Mouse (Mus musculus) testis, adult 2 months (tissue): ENCODE data around the gene Ucp1. TPM values are rescaled to one million over a fixed set of nuclear protein-coding genes. Genes with fewer than 3 reads are reported as not detected.

Experiments used
- H3K27ac ChIP-seq: fragments of 200-500 bp; 2 replicates; pipeline ENCODE4 v1.5.1; 2012; ENCODE audit warnings: low read depth, low read length; ENCODE audit not compliant: control insufficient read depth, insufficient read depth
- H3K27me3 ChIP-seq: fragments of 200-500 bp; 2 replicates; pipeline ENCODE4 v1.6.1; 2012; ENCODE audit warnings: mild to moderate bottlenecking, low read length, moderate library complexity; ENCODE audit not compliant: control insufficient read depth, insufficient read depth
- H3K36me3 ChIP-seq: fragments of 200-500 bp; 2 replicates; pipeline ENCODE4 v1.6.1; 2012; ENCODE audit warnings: mild to moderate bottlenecking, low read length; ENCODE audit not compliant: control insufficient read depth, insufficient read depth
- H3K4me1 ChIP-seq: fragments of 200-500 bp; 2 replicates; pipeline ENCODE4 v1.6.1; 2012; ENCODE audit warnings: low read length; ENCODE audit not compliant: control insufficient read depth, insufficient read depth
- H3K4me3 ChIP-seq: fragments of 200-500 bp; 2 replicates; pipeline ENCODE4 v1.5.1; 2012; ENCODE audit warnings: low read depth, mild to moderate bottlenecking, low read length, moderate library complexity, mixed read lengths; ENCODE audit not compliant: control insufficient read depth
- CTCF ChIP-seq: fragments of 200-500 bp; IDR thresholded peaks from 2 replicates; pipeline ENCODE4 v1.5.1; 2012; ENCODE audit warnings: low read depth, mild to moderate bottlenecking, inconsistent platforms, low read length, moderate library complexity; ENCODE audit not compliant: control insufficient read depth, insufficient read depth, insufficient replicate concordance
- POLR2A ChIP-seq: fragments of 200-500 bp; IDR thresholded peaks from 2 replicates; pipeline ENCODE4 v1.6.1; 2012; ENCODE audit warnings: low read depth, mild to moderate bottlenecking, inconsistent platforms, low read length, moderate library complexity; ENCODE audit not compliant: control insufficient read depth
- polyA plus RNA-seq: library from polyadenylated mRNA; depleted of rRNA; stranded (reverse); fragments of >200 nt; gene quantifications from 2 replicates; pipeline ENCODE4 v1.2.3, GENCODE M21; 2012; rRNA removed

Gene Ucp1
- polyA plus RNA-seq: 0.12 and 0.20 TPM in 2 replicates

DNA sequence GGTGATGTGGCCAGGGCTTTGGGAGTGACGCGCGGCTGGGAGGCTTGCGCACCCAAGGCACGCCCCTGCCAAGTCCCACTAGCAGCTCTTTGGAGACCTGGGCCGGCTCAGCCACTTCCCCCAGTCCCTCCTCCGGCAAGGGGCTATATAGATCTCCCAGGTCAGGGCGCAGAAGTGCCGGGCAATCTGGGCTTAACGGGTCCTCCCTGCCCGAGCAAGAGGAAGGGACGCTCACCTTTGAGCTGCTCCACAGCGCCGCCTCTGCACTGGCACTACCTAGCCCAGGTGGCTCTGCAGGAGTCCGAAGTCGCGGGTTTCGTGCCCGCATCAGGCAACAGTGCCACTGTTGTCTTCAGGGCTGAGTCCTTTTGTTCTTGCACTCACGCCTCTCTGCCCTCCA, at the start of gene Ucp1:
Gene Ucp1, plus strand, starts transcription at position 177 of the 400 bp plus-strand sequence.
- Histone ChIP-seq H3K4me1 (peaks cover 3% of the 10 kb centered on the region; the same call in 1 of the 2 replicates), H3K4me3 (peak within 1 kb of the TSS; percentile 6; the same call in 1 of the 2 replicates), H3K27me3 (no peaks in the 10 kb centered on the region), H3K36me3 (no peaks in the 10 kb centered on the region), H3K27ac (no peak within 1 kb of the TSS)
- TF ChIP-seq CTCF (no peak), POLR2A (no peak)

DNA sequence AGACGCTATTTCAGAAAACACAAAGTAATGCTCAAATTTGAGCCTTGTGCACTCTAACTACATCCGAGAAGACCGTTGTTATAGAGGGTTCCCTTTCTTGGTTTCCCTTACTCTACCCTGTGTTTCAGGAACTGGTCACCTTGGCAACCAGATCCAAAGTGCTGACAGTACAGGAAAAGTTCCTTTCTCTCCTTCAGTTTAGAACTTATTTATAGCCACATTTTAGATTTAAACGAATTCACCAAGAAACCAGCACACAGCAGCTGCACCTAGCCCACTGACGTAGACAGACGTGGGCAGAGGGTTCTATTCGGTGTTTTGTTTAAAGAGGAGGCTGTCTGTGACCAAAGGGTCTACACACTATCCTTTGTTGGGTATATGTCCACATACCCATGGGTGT, 46.0 kb upstream of the Ucp1 start:
- TF ChIP-seq CTCF (no peak), POLR2A (no peak)
- no peak overlapping the region for H3K27ac ChIP-seq
- peaks cover 3% of the 10 kb centered on the region for H3K4me1 ChIP-seq
- no peak overlapping the region for H3K4me3 ChIP-seq
- no peaks in the 10 kb centered on the region for H3K36me3 ChIP-seq
- no peaks in the 10 kb centered on the region for H3K27me3 ChIP-seq

DNA sequence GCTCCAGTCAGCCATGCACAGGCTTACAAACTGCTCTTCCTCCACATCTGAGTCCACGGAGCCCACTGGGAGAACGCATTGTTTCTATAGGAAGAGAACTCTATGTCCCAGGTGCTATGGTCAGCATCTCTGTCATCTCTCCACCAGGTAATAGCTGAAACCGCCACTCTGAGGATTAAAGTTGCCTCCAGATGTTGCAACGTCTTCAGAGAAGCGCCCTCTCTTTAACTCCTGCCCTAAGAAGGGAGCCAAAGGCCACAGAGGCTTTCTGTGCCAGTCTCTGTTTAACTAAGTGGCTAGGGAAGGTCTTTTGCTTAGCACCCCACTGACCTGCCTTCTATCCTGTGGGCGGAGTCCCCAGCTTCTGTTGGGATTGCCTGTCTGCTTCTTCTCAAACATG, 39.3 kb upstream of the Ucp1 start:
- Histone ChIP-seq H3K36me3 (no peaks in the 10 kb centered on the region), H3K4me3 (no peak overlapping the region), H3K27ac (no peak overlapping the region), H3K4me1 (no peaks in the 10 kb centered on the region), H3K27me3 (no peaks in the 10 kb centered on the region)
- TF ChIP-seq CTCF (no peak), POLR2A (no peak)

DNA sequence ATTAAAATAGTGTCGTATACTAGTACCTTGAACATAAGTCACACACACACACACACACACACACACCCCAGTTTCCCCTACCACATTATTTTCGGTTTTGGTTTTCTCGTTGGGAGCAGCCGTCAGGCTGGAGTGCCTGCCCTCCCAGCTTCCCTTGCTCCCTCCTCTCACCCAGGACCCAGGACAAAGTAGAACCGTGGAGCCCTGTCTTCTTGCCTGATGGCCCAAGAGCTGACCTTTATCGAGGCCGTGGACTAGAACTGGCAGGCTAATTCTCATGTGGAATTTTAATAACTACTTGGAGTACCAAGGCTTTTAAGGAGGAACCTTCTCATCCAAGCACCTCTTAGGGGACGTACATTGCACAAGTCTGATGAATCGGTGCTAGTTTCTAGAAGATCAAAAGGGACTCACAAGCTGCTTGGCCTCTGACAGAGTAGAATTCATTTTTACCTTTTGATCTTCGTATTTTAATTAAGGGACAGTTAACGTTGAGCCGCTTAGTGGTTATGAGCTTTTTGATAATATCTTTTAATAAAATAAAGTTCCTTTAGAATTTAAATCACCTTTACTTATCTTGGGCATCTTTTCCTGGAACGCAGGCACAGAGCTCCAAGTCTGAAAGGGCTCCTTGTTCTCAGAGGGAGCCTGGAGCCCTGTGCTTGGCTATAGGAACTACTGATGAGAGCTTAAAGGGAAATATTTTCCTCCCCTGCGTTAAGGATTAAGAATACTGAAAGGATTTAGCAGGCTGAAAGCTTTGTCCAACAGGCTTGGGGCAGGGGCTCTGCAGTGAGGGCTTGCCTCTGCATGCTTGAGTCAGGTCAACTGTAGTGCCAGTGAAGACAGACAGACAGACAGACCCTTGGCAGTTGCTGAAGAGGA, 38.5 kb upstream of the Ucp1 start:
- no peak overlapping the region for H3K27ac ChIP-seq
- no peak overlapping the region for H3K4me3 ChIP-seq
- no peaks in the 10 kb centered on the region for H3K27me3 ChIP-seq
- H3K4me1 ChIP-seq: no peaks in the 10 kb centered on the region
- H3K36me3 ChIP-seq: no peaks in the 10 kb centered on the region
- TF ChIP-seq POLR2A (no peak), CTCF (no peak)

DNA sequence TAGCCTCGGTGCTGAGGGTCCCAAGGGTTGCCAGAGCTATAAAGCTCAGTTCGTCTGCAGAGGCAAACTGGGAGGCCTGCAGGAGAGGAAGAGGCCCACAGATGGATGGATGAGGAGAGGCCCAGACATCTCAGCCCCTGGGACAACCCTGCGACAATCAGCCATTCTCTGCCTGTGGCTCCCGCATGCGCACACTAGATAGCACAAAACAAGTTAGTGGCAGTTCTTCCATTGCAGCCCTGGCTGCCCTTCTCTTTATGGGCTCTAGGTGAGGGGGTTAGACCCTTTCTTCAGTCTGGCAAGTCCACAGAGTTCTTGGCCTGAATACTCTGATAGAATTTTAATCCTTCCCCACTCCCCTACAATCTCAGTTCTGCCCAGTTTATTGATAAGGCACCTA, 37.4 kb upstream of the Ucp1 start:
- Histone ChIP-seq H3K4me3 (no peak overlapping the region), H3K27ac (no peak overlapping the region), H3K36me3 (no peaks in the 10 kb centered on the region), H3K4me1 (no peaks in the 10 kb centered on the region), H3K27me3 (no peaks in the 10 kb centered on the region)
- TF ChIP-seq POLR2A (no peak), CTCF (no peak)

DNA sequence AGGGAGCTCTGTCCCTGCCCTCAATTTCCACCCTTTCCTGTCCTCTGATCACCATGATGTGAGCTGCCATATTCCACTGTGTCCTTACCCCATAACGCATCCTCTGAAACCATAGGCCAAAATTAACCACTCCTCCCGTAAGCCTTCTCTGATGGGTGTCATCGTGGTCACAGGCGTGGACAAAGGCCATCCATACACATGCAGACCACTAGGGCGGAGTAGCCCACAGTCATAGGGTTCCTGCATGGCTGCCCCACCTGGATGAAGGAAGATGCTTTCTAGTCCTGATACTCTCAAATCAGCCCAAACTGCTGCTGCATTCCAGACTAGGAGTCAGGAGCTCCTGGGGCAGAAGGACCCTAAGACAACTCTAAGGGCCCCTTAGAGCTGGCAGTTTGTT, 32.5 kb upstream of the Ucp1 start:
- Histone ChIP-seq H3K4me1 (no peaks in the 10 kb centered on the region; the same call in 1 of the 2 replicates), H3K27ac (no peak overlapping the region), H3K36me3 (no peaks in the 10 kb centered on the region), H3K4me3 (no peak overlapping the region), H3K27me3 (no peaks in the 10 kb centered on the region)
- TF ChIP-seq POLR2A (no peak), CTCF (no peak)

DNA sequence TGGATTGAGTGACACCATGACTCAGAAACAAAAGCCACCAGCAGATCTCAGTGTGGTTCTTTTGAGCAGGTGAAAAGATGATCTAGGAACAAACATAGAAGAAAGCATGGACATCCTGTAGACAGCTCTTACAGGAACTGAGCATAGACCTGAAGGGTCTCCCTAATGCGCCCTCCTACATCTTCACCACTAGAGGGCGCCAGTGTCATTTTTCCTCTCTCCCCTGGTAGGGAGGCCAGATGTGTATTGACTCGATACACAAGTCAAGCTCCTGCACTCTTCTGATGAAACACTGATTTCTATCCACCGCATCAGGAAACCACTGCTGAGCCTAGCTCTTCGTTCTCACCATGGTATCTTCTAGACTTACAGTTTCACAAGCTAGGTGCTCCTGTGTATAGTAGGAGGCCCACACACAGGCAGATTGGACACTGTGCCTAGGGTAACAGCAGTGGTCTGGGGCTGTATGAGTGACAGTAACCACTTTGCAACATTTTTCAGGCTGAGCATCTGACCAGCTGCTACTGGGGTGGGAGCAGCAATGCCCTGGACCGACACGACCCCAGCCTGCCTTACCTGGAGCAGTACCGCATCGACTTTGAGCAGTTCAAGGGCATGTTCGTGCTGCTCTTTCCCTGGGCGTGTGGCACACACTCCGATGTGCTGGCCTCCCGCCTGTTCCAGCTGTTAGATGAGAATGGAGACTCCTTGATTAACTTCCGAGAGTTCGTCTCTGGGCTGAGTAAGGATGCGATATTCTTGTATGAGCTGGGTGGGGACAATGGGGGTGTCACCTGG, 29.5 kb upstream of the Ucp1 start:
- TF ChIP-seq POLR2A (no peak), CTCF (peak; percentile 73; the same call in 1 of the 2 replicates)
- H3K4me3 ChIP-seq: no peak overlapping the region
- no peaks in the 10 kb centered on the region; the same call in 1 of the 2 replicates for H3K4me1 ChIP-seq
- no peaks in the 10 kb centered on the region for H3K36me3 ChIP-seq
- H3K27ac ChIP-seq: no peak overlapping the region
- H3K27me3 ChIP-seq: no peaks in the 10 kb centered on the region
